Mouse (Mus musculus): ENCODE measurements around the gene Npl.
"Not testable (repeated sequence)": the region's sequence is repeated elsewhere in the genome, so short reads cannot be mapped to it uniquely, and the experiment has no call there.

The Npl gene

GRCm38 (mm10) chr1:153545196-153545595 lies 4.6 kb downstream of the Npl start:
- no peak for ATAC-seq (ENCODE audit: insufficient number of reproducible peaks, low FRiP score, low TSS enrichment)

DNA sequence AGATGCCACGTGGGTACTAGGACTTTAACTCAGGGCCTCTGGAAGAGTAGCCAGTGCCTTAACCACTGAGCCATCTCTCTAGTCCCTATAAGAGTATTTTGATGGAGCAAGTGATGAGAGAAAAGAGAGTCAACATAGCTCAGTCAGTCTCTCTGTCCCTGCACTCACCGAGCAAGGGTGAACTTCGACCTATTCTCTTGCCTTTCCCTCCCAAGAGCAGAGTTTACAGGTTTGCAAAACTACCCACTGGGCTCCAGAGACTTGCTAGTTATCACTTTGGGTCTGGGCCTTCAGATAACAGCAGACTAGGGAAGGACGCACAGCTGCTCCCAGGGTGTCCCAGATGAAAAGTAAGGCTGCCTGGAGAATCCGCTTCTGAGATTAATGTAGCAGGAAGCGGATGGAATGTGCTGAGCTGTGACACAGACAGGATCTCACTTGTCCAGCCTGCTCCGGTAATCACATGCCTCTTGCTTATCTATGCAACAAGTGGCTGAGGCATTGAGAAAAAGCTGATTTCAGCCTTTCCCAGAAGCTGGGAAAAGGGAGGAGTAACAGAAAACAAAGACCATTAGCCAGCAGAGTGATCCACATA lies 7.0 kb downstream of the Npl start:
- ATAC-seq (ENCODE audit: insufficient number of reproducible peaks, low FRiP score, low TSS enrichment): no peak

- ATAC-seq (ENCODE audit: insufficient number of reproducible peaks, low FRiP score, low TSS enrichment): no peak
These were observed 9.1 kb downstream of the Npl start for GRCm38 (mm10) chr1:153540753-153541152.

GRCm38 (mm10) chr1:153539739-153540333 lies 10.0 kb downstream of the Npl start:
- no peak for ATAC-seq (ENCODE audit: insufficient number of reproducible peaks, low FRiP score, low TSS enrichment)

DNA sequence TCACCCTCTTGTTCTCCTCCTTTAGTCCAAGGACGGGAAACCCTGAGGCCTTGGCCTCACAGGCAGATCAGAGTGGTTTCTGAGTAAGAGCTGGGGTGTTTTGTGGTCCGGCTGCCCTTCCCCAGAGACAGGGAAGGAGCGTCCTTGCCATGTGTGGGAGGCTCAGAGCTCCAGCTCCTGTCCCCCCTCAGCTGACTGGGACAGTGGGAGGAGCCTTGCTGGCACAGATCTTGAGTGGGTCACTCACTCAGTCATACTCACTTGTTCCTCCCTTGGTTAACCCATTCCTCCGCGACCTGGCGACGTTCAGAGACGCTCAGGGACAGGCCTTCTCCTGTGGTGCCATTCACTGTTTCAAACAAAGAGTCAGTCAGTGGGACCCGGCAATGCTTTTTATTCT lies 14.2 kb downstream of the Npl start:
- ATAC-seq (ENCODE audit: insufficient number of reproducible peaks, low FRiP score, low TSS enrichment): peak; percentile 31; the same call in 1 of the 2 replicates

- ATAC-seq (ENCODE audit: insufficient number of reproducible peaks, low FRiP score, low TSS enrichment): not testable (repeated sequence)
These were observed 16.9 kb downstream of the Npl start for GRCm38 (mm10) chr1:153532896-153533295.

DNA sequence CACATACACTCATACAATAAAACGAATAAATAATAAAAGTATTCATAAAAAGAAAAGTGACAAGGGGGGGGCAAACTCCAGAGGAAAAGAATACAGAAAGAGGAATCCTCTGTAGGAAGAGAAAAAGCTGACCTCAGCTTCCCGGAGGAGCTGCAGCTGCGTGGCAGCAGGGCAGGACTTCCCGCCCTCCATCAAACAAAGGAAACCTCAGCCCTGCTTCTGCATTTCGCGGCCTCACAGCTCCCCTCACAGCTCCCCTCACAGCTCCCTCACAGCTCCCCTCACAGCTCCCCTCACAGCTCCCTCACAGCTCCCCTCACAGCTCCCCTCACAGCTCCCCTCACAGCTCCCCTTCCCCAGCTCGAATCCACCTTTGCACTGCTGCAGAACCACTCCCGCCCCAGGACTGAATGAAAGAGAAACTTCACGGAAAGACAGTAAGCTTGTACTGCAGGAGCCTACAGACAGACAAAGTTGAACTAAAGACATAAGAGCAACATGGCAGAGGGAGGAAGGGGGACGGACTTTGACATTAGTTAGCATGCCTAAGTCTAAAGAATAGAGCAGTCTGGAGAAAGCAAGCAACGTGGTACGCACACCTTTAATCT lies 17.5 kb downstream of the Npl start:
- no peak for ATAC-seq (ENCODE audit: insufficient number of reproducible peaks, low FRiP score, low TSS enrichment)

DNA sequence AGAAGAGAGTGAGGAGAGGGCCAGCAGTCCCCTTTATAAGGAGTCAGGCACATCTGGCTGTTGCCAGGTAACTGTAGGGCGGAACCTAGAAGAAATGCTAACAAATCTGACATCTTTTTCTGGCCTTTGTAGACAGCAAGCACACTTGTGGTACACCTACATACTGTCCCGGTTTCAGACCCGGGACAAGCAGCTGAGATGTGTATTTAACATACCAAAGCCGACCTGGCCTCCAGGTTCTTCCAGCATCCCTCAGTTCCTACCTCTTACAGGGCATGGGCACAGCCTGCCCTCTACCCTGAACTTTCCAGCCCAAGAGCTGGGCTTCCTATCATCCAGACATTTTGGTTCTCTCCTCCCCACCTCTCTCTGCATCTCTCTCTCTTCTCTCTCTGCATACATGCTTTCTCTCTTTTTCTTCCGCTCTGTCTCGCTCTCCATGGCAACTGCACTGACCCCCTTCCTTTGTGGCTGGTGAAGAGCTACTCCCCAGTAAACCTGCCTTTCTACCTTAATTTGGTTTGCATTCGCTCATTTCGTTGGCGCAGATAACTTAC lies 18.1 kb downstream of the Npl start:
- no peak for ATAC-seq (ENCODE audit: insufficient number of reproducible peaks, low FRiP score, low TSS enrichment)

DNA sequence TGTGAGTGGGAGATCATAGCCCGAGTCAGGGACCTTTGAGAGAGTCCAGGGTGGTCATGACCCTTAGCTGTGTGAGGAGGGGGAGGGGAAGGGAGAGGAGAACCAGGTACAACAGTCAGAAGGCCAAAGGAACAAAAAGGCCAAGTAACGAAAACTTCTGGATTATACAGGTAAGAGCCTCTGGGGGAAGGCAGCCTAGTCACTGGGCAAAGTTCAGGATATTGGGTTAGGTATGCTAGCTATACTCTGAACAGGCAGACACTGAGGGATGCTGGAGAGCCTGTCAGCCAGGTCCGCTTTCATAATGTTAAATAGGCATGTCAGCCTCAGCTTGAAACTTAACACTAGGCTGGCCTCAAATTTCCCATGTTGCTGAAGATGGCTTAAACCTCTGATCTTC lies 27.7 kb downstream of the Npl start:
- no peak for ATAC-seq (ENCODE audit: insufficient number of reproducible peaks, low FRiP score, low TSS enrichment)

DNA sequence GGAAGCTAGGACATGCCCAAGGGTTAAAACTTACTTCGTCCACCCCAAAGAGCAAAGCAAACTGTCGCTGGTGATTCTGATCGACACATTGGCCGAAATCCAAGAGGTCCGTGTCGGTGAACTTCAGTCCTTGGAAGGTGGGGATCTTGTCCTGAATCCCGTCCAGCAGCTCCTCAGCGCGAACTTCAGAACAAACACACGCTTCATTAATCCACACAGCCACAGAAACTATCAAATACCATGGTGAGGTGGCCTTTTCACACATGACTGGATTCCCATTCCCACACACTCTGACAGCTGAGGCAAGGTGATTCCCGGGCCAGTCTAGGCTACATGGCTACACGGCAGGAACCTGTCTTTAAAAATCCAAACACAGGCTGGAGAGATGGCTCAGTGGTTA lies 34.5 kb downstream of the Npl start:
- ATAC-seq (ENCODE audit: insufficient number of reproducible peaks, low FRiP score, low TSS enrichment): no peak

- no peak for ATAC-seq (ENCODE audit: insufficient number of reproducible peaks, low FRiP score, low TSS enrichment)
These were observed 39.4 kb downstream of the Npl start for GRCm38 (mm10) chr1:153510330-153511009.

GRCm38 (mm10) chr1:153509569-153509968 lies 40.3 kb downstream of the Npl start:
- not testable (repeated sequence) for ATAC-seq (ENCODE audit: insufficient number of reproducible peaks, low FRiP score, low TSS enrichment)

- no peak for ATAC-seq (ENCODE audit: insufficient number of reproducible peaks, low FRiP score, low TSS enrichment)
These were observed 40.8 kb downstream of the Npl start for GRCm38 (mm10) chr1:153509012-153509411.

DNA sequence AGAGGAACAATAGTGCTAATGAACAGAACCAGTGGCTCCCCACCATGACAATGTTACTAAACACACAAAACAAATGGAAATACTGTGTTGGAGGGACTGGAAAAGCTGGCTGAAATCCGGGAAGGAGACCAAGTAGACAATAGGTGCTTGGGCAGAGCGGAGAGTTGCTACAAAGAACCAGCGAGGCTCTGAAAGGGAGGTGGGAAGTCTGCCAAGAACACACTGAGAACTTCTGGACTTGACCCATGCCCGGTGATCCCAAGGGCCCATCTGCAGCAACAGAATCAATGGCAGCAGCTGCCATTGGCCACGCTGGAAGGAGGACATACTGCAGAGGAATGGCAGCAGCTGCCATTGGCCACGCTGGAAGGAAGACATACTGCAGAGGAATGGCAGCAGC lies 43.6 kb downstream of the Npl start:
- no peak for ATAC-seq (ENCODE audit: insufficient number of reproducible peaks, low FRiP score, low TSS enrichment)

- ATAC-seq (ENCODE audit: insufficient number of reproducible peaks, low FRiP score, low TSS enrichment): no peak
These were observed 48.1 kb downstream of the Npl start for GRCm38 (mm10) chr1:153501644-153502321.

- ATAC-seq (ENCODE audit: insufficient number of reproducible peaks, low FRiP score, low TSS enrichment): no peak
These were observed 49.8 kb downstream of the Npl start for GRCm38 (mm10) chr1:153500030-153500429.

- ATAC-seq (ENCODE audit: insufficient number of reproducible peaks, low FRiP score, low TSS enrichment): no peak
These were observed 53.8 kb downstream of the Npl start for GRCm38 (mm10) chr1:153496030-153496429.

GRCm38 (mm10) chr1:153493931-153494330 lies 55.9 kb downstream of the Npl start:
- ATAC-seq (ENCODE audit: insufficient number of reproducible peaks, low FRiP score, low TSS enrichment): no peak

DNA sequence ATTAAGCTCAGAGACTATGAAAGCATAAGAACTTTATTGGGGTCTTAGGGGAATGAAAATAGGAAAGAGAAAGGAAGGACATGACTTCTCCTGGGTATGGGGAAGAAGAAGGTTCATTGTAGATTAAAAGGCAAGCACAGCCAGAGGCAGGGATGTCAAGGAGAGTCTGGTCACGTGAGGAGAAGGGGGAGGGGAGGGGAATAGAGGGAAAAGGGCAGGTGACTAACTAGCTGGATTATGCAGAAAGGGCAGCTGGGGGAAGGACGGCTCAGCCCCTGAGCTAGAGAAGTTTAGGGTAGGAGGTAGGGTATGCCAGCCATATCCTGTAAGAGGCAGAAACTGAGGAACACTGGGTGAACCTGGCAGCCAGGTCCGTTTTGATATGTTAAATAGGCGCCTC lies 56.5 kb downstream of the Npl start:
- ATAC-seq (ENCODE audit: insufficient number of reproducible peaks, low FRiP score, low TSS enrichment): no peak

DNA sequence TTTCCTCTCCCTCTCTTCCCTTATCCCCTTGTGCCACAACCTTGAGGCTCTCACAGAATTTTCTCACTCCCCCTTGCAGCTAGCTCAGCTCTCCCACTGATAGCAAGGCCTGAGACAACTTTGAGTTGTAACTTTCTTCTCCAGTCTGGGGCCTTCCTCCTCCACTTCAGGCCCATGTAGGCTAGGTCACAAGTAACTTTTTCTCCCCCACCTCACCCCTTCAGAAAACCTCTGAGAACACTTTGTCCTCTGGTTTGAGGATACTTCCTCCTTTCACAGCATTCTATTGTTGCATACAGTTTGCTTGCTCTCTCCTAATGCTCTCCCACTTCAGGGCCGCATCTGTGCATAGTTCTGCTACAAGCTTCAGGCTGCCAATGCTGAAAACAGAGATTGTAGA lies 58.0 kb downstream of the Npl start:
- no peak for ATAC-seq (ENCODE audit: insufficient number of reproducible peaks, low FRiP score, low TSS enrichment)

DNA sequence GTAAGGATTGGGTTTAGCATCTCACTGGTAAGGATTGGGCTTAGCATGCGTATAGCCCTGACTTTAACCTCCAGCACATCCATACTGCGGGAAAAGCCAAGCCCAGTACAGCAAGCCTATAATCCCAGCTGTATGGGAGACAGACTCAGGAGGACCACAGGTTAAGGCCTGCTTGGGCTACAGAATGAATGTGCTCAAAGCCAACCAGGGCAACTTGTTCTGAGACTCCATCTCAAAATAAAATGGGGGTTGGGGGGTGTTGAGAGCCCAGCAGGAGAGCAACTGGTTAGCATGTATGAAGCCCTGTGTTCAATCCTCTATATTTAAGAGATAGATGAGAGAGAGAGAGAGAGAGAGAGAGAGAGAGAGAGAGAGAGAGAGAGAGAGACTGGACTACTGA lies 58.5 kb downstream of the Npl start:
- ATAC-seq (ENCODE audit: insufficient number of reproducible peaks, low FRiP score, low TSS enrichment): no peak

All from cerebellum, adult (tissue).